Mouse (Mus musculus) kidney, postnatal 0 days (tissue): Measurements from ENCODE around the gene Tchh. TPM values are rescaled to one million over a fixed set of nuclear protein-coding genes. Genes with fewer than 3 reads are reported as not detected.

Source experiments
- ATAC-seq: fragments of 200-750 bp; cut with Nextera tagmentation; replicated peaks from 2 replicates; pipeline ENCODE4 v1.8.0; 2017; ENCODE audit warnings: low read depth, moderate number of reproducible peaks, moderate TSS enrichment, moderate library complexity; ENCODE audit not compliant: low FRiP score
- DNase-seq: peaks from one replicate; pipeline ENCODE4 v3.0.0-alpha.2; 2016; ENCODE audit warnings: low spot score
- H3K27ac ChIP-seq: fragments of 300-500 bp; sonication (generic); 2 replicates; pipeline ENCODE4 v1.5.1; 2014; ENCODE audit warnings: mild to moderate bottlenecking
- H3K27me3 ChIP-seq: fragments of 300-500 bp; sonication (generic); 2 replicates; pipeline ENCODE4 v1.6.1; 2014; ENCODE audit warnings: low read length, mixed read lengths; ENCODE audit not compliant: insufficient read depth
- H3K36me3 ChIP-seq: fragments of 300-500 bp; sonication (generic); 2 replicates; pipeline ENCODE4 v1.6.1; 2014; ENCODE audit warnings: low read length, mixed read lengths; ENCODE audit not compliant: insufficient read depth
- H3K4me1 ChIP-seq: fragments of 300-500 bp; sonication (generic); replicated peaks from 2 replicates; pipeline ENCODE4 v1.6.1; 2014; ENCODE audit warnings: antibody characterized with exemption, low read length, mixed read lengths; ENCODE audit not compliant: insufficient read depth
- H3K4me2 ChIP-seq: fragments of 300-500 bp; sonication (generic); 2 replicates; pipeline ENCODE4 v1.6.1; 2014; ENCODE audit warnings: mild to moderate bottlenecking, low read length, moderate library complexity, mixed read lengths
- H3K4me3 ChIP-seq: fragments of 300-500 bp; sonication (generic); replicated peaks from 2 replicates; pipeline ENCODE4 v1.5.1; 2014; ENCODE audit warnings: low read depth, low read length
- H3K9ac ChIP-seq: fragments of 300-500 bp; sonication (generic); 2 replicates; pipeline ENCODE4 v1.6.1; 2014; ENCODE audit warnings: low read depth, low read length
- H3K9me3 ChIP-seq: fragments of 300-500 bp; sonication (generic); replicated peaks from 2 replicates; pipeline ENCODE4 v1.6.1; 2016; ENCODE audit warnings: low read length, inconsistent platforms, mixed read lengths
- CTCF ChIP-seq: IDR thresholded peaks from 2 replicates; pipeline ENCODE4 v1.5.1; 2016; ENCODE audit warnings: antibody characterized with exemption, low read depth, mild to moderate bottlenecking, moderate library complexity
- WGBS: fragments of 180-500 bp; shearing (Covaris S2); extraction: QIAGEN DNeasy Blood & Tissue Kit; methylation state at CpG from one replicate; pipeline ENCODE4 v1.1.7; 2014; 5-methylcytosine and 5-hydroxymethylcytosine counted together
- polyA plus RNA-seq: library from polyadenylated mRNA; unstranded; fragments of >200 nt; fragmentation: Nextera tagmentation; extraction: Ambion mirVana; gene quantifications from 2 replicates; pipeline ENCODE4 v1.2.1, GENCODE M21; 2015

Gene Tchh
- polyA plus RNA-seq, 1 experiment from 2014 or later = 6.7 TPM

DNA sequence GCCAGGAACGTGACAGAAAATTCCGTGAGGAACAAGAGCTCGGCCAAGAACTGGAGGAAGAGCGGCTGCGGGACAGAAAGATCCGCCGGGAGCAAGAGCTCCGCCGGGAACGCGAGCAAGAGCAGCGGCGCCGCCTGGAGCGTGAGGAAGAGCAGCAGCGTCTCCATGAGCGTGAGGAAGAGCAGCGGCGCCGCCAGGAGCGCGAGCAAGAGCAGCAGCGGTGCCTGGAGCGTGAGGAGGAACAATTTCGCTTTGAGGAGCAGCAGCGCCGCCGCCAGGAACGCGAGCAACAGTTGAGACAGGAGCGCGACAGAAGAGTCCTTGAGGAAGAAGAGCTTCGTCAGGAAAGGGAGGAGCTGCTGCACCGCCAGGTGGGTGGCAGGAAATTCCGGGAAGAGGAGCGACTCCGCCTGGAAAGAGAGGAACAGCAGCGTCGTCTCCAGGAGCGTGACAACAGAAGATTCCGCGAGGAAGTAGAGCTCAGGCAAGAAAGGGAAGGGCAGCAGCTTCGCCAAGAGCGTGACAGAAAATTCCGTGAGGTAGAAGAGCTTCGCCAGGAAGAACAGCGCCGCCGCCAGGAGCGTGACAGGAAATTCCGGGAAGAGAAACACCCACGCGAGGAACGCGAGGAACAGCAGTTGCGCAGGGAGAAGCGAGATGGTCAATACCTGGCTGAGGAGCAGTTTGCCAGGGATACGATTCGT lies 5.2 kb downstream of the Tchh start:
- peak; percentile 83 for DNase-seq
- H3K4me1 ChIP-seq = peaks cover 9% of the 10 kb centered on the region
- under 1% methylated on average over 59 of the region's 59 CpGs for WGBS
- peak overlapping the region; percentile 47 for H3K4me3 ChIP-seq
- H3K9me3 ChIP-seq = no peaks in the 10 kb centered on the region
- no peaks in the 10 kb centered on the region for H3K36me3 ChIP-seq
- peak; percentile 41 for TF ChIP-seq CTCF
- ATAC-seq = peak; percentile 57
- peaks cover 9% of the 10 kb centered on the region for H3K27me3 ChIP-seq
- H3K4me2 ChIP-seq = peak overlapping the region; percentile 94
- H3K27ac ChIP-seq = peak overlapping the region; percentile 75
- peak overlapping the region; percentile 57 for H3K9ac ChIP-seq

DNA sequence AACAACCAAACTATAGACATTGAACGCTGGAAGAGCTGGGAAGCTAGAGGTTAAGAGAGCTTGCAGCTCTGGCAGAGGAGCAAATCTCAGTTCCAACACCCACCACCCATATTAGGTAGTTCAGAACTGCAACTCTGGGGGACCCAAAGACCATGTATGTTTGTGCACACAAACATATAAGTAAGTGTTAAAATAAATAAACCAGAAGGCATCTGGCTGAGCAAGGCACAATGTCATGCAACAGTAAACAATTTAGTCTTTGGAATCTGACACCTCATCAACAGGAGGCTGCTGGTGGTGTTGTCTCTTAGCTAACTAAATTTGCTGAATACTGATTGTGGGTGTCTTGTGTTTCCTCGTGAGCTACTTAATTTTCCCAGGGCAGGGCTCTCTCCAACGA lies 24.4 kb downstream of the Tchh start:
- Histone ChIP-seq H3K27ac (no peak overlapping the region), H3K36me3 (no peaks in the 10 kb centered on the region), H3K4me3 (no peak overlapping the region), H3K9me3 (no peaks in the 10 kb centered on the region), H3K4me2 (no peak overlapping the region), H3K4me1 (no peaks in the 10 kb centered on the region), H3K9ac (no peak overlapping the region), H3K27me3 (no peaks in the 10 kb centered on the region)
- ATAC-seq (no peak), DNase-seq (no peak)
- WGBS = 61% methylated on average over 3 of the region's 3 CpGs
- TF ChIP-seq CTCF = no peak

DNA sequence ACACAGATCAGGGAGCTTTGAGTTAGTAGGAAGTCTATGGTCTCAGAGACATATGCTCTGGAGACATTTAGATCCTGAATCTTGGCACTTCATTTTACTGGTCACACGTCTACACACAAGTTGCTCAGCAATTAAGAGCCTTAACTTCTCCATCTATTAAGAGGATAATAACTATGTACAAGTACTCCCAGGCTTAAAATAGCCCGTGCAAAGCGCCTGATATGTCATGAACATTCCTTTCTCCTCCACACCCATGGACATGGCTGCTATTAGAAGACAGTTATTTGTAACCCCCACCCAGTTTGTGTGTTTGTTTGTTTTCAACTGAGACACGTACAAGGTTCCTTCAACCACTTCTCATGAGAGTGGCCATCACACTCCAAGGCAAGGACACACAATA lies 25.0 kb downstream of the Tchh start:
- Histone ChIP-seq H3K9ac (no peak overlapping the region), H3K27me3 (no peaks in the 10 kb centered on the region), H3K9me3 (no peaks in the 10 kb centered on the region), H3K36me3 (no peaks in the 10 kb centered on the region), H3K4me3 (no peak overlapping the region), H3K4me1 (no peaks in the 10 kb centered on the region), H3K4me2 (no peak overlapping the region), H3K27ac (no peak overlapping the region)
- ATAC-seq (no peak), DNase-seq (no peak)
- WGBS = 75% methylated on average over 4 of the region's 4 CpGs
- no peak for TF ChIP-seq CTCF

DNA sequence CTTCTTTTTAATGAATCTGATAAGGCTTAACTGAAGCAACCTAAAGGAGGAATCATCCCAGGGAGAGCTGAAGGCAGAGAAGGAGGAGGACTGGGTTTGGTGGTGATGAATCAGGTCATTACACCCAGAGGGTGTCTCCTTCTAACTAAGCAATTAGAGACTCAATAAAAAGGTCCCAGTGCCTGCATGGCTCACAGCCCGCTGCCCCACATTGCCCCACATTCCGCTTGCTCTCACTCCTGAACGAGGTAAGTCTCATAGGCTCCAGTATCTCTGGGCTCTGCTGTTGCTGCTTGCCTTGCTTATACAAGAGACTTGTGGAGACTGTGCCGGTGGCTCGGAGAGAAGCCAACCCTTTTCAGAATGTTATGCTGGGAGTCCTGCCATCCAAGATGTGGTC lies 26.4 kb downstream of the Tchh start, which contains the start of gene Tchhl1:
Gene Tchhl1 (plus strand): TSS at position 194 of the 400 bp plus-strand sequence.
- Histone ChIP-seq H3K9ac (no peak within 1 kb of the TSS), H3K36me3 (no peaks in the 10 kb centered on the region), H3K27me3 (no peaks in the 10 kb centered on the region), H3K4me1 (no peaks in the 10 kb centered on the region), H3K4me2 (no peak within 1 kb of the TSS), H3K4me3 (no peak within 1 kb of the TSS), H3K9me3 (no peaks in the 10 kb centered on the region), H3K27ac (no peak within 1 kb of the TSS)
- DNase-seq (peak; percentile 58), ATAC-seq (no peak)
- 16% methylated on average over 5 of the region's 5 CpGs for WGBS
- TF ChIP-seq CTCF = no peak

DNA sequence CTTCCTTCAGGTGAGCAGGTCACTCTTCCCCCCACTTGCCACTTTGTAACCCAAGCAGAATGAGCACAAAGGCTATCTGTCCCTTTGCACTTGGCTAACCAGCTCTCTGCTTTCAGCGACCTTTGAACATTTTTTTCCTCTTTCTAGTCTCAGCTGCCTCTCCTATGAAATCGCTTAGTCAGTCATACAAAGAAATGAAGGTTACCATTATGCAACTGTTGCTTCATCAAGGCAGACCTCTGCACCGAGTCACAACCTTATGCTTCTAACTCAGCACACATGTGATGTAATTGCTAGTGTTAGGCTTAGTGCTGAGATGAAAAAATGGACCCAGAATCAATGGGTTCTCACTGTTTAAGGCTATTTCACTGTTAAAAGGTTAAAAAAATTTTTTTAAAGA lies 27.5 kb downstream of the Tchh start:
- no peaks in the 10 kb centered on the region for H3K27me3 ChIP-seq
- no peaks in the 10 kb centered on the region for H3K36me3 ChIP-seq
- ATAC-seq (peak; percentile 86), DNase-seq (peak; percentile 25)
- no peak overlapping the region for H3K9ac ChIP-seq
- TF ChIP-seq CTCF = no peak
- no peak overlapping the region for H3K4me2 ChIP-seq
- H3K9me3 ChIP-seq = no peaks in the 10 kb centered on the region
- no peak overlapping the region for H3K27ac ChIP-seq
- no peaks in the 10 kb centered on the region for H3K4me1 ChIP-seq
- WGBS = 69% methylated on average over 3 of the region's 3 CpGs
- no peak overlapping the region for H3K4me3 ChIP-seq

DNA sequence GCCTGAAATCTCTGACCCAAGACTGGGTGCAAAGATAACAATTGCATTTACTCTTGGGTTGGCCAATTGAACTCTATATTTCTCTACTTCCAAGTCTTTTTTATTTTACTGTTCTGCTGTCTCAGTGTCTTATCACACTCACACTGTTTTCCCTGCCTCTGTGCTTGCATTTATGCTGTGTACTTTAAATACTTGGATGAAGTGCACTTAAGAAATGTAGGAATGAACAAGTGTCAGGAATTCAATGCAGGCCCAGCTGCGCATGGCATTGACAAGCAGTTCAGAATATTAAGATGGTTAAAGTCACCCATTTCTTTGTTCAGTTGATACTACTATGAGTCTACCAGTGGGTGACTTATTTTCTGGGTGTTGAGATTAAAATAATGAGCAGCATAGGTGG lies 37.9 kb downstream of the Tchh start:
- Histone ChIP-seq H3K4me2 (no peak overlapping the region), H3K27ac (no peak overlapping the region), H3K27me3 (no peaks in the 10 kb centered on the region), H3K36me3 (no peaks in the 10 kb centered on the region), H3K9me3 (no peaks in the 10 kb centered on the region), H3K9ac (no peak overlapping the region), H3K4me3 (no peak overlapping the region), H3K4me1 (no peaks in the 10 kb centered on the region)
- DNase-seq (no peak), ATAC-seq (no peak)
- no peak for TF ChIP-seq CTCF
- WGBS = 87% methylated on average over 1 of the region's 1 CpGs
